Mouse (Mus musculus) C2C12 (cell line): Measurements from ENCODE around the gene Olfr492. TPM values are rescaled to one million over a fixed set of nuclear protein-coding genes. Genes with fewer than 3 reads are reported as not detected.

Source experiments
- H3K27me3 ChIP-seq: one replicate; pipeline ENCODE4 v1.6.1; 2011; ENCODE audit not compliant: control insufficient read depth, insufficient read depth, insufficient read length
- H3K36me3 ChIP-seq: one replicate; pipeline ENCODE4 v1.6.1; 2011; ENCODE audit not compliant: control insufficient read depth, insufficient read depth
- H3K4me3 ChIP-seq: one replicate; pipeline ENCODE4 v1.5.1; 2011; ENCODE audit warnings: mild to moderate bottlenecking, control low read depth; ENCODE audit not compliant: poor library complexity, insufficient read depth, severe bottlenecking
- H3K79me2 ChIP-seq: one replicate; pipeline ENCODE4 v1.6.1; 2011; ENCODE audit not compliant: control insufficient read depth, insufficient read depth
- H3K79me3 ChIP-seq: one replicate; pipeline ENCODE4 v1.6.1; 2011; ENCODE audit warnings: low read depth, control low read depth
- H3ac ChIP-seq: one replicate; pipeline ENCODE3; 2011; ENCODE audit warnings: low read depth; ENCODE audit not compliant: control insufficient read depth, insufficient read length
- CEBPB ChIP-seq: IDR thresholded peaks from one replicate; pipeline ENCODE4 v1.6.1; 2011; ENCODE audit warnings: low read depth, mild to moderate bottlenecking, control low read depth, moderate library complexity
- CTCF ChIP-seq: IDR thresholded peaks from one replicate; pipeline ENCODE4 v1.5.1; 2011; ENCODE audit not compliant: control insufficient read depth, insufficient read depth, insufficient read length
- FOSL1 ChIP-seq: IDR thresholded peaks from one replicate; pipeline ENCODE4 v1.8.0; 2011; ENCODE audit warnings: mild to moderate bottlenecking, low read length; ENCODE audit not compliant: poor library complexity, insufficient read depth, severe bottlenecking
- MAX ChIP-seq: IDR thresholded peaks from one replicate; pipeline ENCODE4 v1.6.1; 2011; ENCODE audit warnings: mild to moderate bottlenecking, control low read depth
- MYOD1 ChIP-seq: IDR thresholded peaks from one replicate; pipeline ENCODE4 v1.6.1; 2011; ENCODE audit warnings: low read depth; ENCODE audit not compliant: control insufficient read depth, insufficient read length
- MYOG ChIP-seq: IDR thresholded peaks from one replicate; pipeline ENCODE4 v1.6.1; 2011; ENCODE audit not compliant: control insufficient read depth, insufficient read length; ENCODE audit errors: extremely low read depth
- USF1 ChIP-seq: IDR thresholded peaks from one replicate; pipeline ENCODE4 v1.6.1; 2011; ENCODE audit warnings: low read depth, mild to moderate bottlenecking, control low read depth, moderate library complexity
- long read RNA-seq, 2 experiments: library from polyadenylated mRNA; unstranded; transcript quantifications; one replicate each; pipeline ENCODE4 v2.0.0; 2019 to 2020
- polyA plus RNA-seq: library from polyadenylated mRNA; unstranded; fragments of >200 nt; fragmentation: generic; extraction: Trizol; gene quantifications from one replicate; pipeline ENCODE4 v1.2.1, GENCODE M21; 2012; ENCODE audit warnings: missing spikeins

The Olfr492 gene
- not detected for polyA plus RNA-seq
- long read RNA-seq, experiment 1, result 0 reads
- long read RNA-seq, experiment 2, result 0 reads

GRCm38 (mm10) chr7:108323574-108323973 is at the start of gene Olfr492:
Gene Olfr492 (minus strand): TSS chr7:108323674.
- TF ChIP-seq USF1, result no peak
- no peak for TF ChIP-seq MAX
- no peak for TF ChIP-seq CTCF
- TF ChIP-seq MYOD1, result no peak
- TF ChIP-seq CEBPB, result no peak
- TF ChIP-seq FOSL1, result no peak
- TF ChIP-seq MYOG, result no peak
- H3K79me2 ChIP-seq, result no peaks in the 10 kb centered on the region
- H3K4me3 ChIP-seq, result no peak within 1 kb of the TSS
- no peak within 1 kb of the TSS for H3ac ChIP-seq
- H3K27me3 ChIP-seq, result no peaks in the 10 kb centered on the region
- no peaks in the 10 kb centered on the region for H3K36me3 ChIP-seq
- H3K79me3 ChIP-seq, result no peaks in the 10 kb centered on the region

- Histone ChIP-seq H3K36me3 (no peaks in the 10 kb centered on the region), H3K79me2 (no peaks in the 10 kb centered on the region), H3K27me3 (no peaks in the 10 kb centered on the region), H3ac (no peak within 1 kb of the TSS), H3K4me3 (no peak within 1 kb of the TSS), H3K79me3 (no peaks in the 10 kb centered on the region)
- no peak for TF ChIP-seq MAX
- no peak for TF ChIP-seq USF1
- no peak for TF ChIP-seq CTCF
- no peak for TF ChIP-seq FOSL1
- TF ChIP-seq CEBPB, result no peak
- TF ChIP-seq MYOD1, result no peak
- TF ChIP-seq MYOG, result no peak
Measured at GRCm38 (mm10) chr7:108365035-108365434, 41.6 kb upstream of the Olfr492 start, which contains the start of gene Olfr494. Gene Olfr494 (plus strand): TSS chr7:108365335.

DNA sequence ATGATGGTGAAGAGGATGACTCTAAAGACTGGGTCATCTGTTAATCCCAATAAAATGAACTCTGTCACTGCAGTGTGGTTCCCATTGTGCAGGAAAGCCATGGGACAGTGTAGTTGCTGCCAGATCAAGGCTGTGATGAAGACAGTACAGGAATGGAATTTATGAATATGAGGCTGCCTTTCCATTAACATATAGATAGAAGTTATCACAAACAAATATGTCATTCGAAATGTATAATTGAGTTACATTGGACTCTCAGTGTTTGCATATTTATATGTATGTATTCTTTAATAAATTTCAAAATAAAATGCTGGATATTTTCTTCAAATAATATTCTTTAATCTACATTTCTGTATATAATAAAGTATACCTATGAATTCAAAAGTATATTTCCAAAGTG is 23.4 kb upstream of the Olfr492 start, which contains the start of gene Olfr493:
Olfr493 (minus strand) TSS at position 101 of the 400 bp plus-strand sequence.
- H3K79me3 ChIP-seq, result no peaks in the 10 kb centered on the region
- no peaks in the 10 kb centered on the region for H3K36me3 ChIP-seq
- no peaks in the 10 kb centered on the region for H3K27me3 ChIP-seq
- no peak within 1 kb of the TSS for H3ac ChIP-seq
- TF ChIP-seq MYOG (no peak), FOSL1 (no peak)
- no peak within 1 kb of the TSS for H3K4me3 ChIP-seq
- no peaks in the 10 kb centered on the region for H3K79me2 ChIP-seq

DNA sequence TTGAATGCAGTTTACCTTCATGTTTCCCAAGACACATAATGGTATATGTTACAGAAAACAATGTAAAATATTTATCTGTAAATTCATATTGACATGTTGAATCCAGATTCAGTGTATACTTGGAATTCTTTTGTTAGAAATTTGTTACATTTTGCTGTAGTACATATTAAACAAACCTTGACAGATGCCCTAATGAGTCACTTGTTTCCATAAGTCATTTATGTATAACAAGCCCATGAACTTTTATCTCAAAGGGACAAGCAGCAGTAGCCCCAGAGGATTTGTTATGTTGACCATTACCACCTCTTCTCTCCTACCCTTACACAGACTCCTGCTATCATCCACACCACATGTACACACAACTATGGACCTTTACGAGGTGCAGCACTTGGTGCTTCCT is 10.3 kb downstream of the Olfr492 start, which contains the start of gene Olfr491:
Olfr491 (plus strand) TSS at position 301 of the 400 bp plus-strand sequence.
- H3K36me3 ChIP-seq, result no peaks in the 10 kb centered on the region
- H3K79me3 ChIP-seq, result no peaks in the 10 kb centered on the region
- TF ChIP-seq MYOG, result no peak
- TF ChIP-seq MYOD1, result no peak
- TF ChIP-seq FOSL1, result no peak
- TF ChIP-seq CTCF, result no peak
- TF ChIP-seq MAX, result no peak
- no peak for TF ChIP-seq CEBPB
- no peak for TF ChIP-seq USF1

DNA sequence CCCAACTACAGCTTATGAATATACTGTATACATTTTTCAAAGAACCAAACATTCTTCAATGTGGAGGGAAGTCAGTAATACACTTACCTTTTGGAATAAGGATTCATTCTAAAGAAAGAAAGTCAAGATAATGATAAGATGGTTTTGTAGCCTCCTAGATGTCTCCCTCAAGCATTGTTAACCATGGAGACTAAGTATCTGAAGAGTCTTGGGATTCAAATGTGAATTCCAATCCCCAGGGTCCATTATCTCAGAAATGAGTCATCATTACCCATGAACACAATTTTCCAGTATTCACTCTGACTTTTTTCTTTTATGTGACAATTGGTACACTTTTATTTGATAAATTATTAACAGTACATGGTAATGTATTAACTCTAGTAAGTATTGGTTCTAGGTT is 34.6 kb downstream of the Olfr492 start, which contains the start of gene Olfr490:
Olfr490 (minus strand) TSS at position 101 of the 400 bp plus-strand sequence.
- no peak within 1 kb of the TSS for H3ac ChIP-seq
- H3K79me3 ChIP-seq, result no peaks in the 10 kb centered on the region
- no peaks in the 10 kb centered on the region for H3K36me3 ChIP-seq
- H3K4me3 ChIP-seq, result no peak within 1 kb of the TSS
- no peaks in the 10 kb centered on the region for H3K79me2 ChIP-seq
- no peak for TF ChIP-seq USF1
- TF ChIP-seq FOSL1, result no peak
- TF ChIP-seq CEBPB, result no peak
- no peak for TF ChIP-seq MAX
- TF ChIP-seq MYOG, result no peak
- no peak for TF ChIP-seq CTCF
- no peak for TF ChIP-seq MYOD1
- H3K27me3 ChIP-seq, result no peaks in the 10 kb centered on the region

More for the DNA sequence above, 10.3 kb downstream of the Olfr492 start, which contains the start of gene Olfr491:
- Histone ChIP-seq H3K4me3 (no peak within 1 kb of the TSS), H3ac (no peak within 1 kb of the TSS), H3K79me2 (no peaks in the 10 kb centered on the region), H3K27me3 (no peaks in the 10 kb centered on the region)

Other genes with a start within 250 kb of the Olfr492 start
- not detected for gene Olfr481, start 243.8 kb downstream of the Olfr492 start, polyA plus RNA-seq
- gene Olfr482, start 226.1 kb downstream of the Olfr492 start, polyA plus RNA-seq, result 0.01 TPM
- not detected for gene Olfr483, start 222.8 kb downstream of the Olfr492 start, polyA plus RNA-seq
- gene Olfr484, start 196.2 kb downstream of the Olfr492 start, polyA plus RNA-seq, result not detected
- not detected for gene Olfr485, start 163.8 kb downstream of the Olfr492 start, polyA plus RNA-seq
- not detected for gene Olfr486, start 150.9 kb downstream of the Olfr492 start, polyA plus RNA-seq
- not detected for gene Olfr487, start 109.0 kb downstream of the Olfr492 start, polyA plus RNA-seq
- gene Olfr488, start 65.3 kb downstream of the Olfr492 start, polyA plus RNA-seq, result not detected
- not detected for gene Olfr490, start 34.7 kb downstream of the Olfr492 start, polyA plus RNA-seq
- gene Olfr491, start 10.2 kb downstream of the Olfr492 start, polyA plus RNA-seq, result not detected
- gene Olfr493, start 23.3 kb upstream of the Olfr492 start, polyA plus RNA-seq, result not detected
- gene Olfr494, start 41.7 kb upstream of the Olfr492 start, polyA plus RNA-seq, result not detected
- gene Olfr495, start 69.5 kb upstream of the Olfr492 start, polyA plus RNA-seq, result not detected
- not detected for gene Olfr497, start 96.7 kb upstream of the Olfr492 start, polyA plus RNA-seq
- gene Olfr498, start 141.7 kb upstream of the Olfr492 start, polyA plus RNA-seq, result not detected
- not detected for gene Olfr502, start 201.4 kb upstream of the Olfr492 start, polyA plus RNA-seq
- gene Olfr503, start 220.9 kb upstream of the Olfr492 start, polyA plus RNA-seq, result not detected
- not detected for gene Olfr504, start 242.1 kb upstream of the Olfr492 start, polyA plus RNA-seq